Mouse (Mus musculus) layer of hippocampus, postnatal 10 days (tissue): ENCODE results near the gene Il4ra. TPM values are rescaled to one million over a fixed set of nuclear protein-coding genes. Genes with fewer than 3 reads are reported as not detected.

Experiments
- DNase-seq, 2 experiments: peaks; one replicate each; pipeline ENCODE4 v3.0.0; 2021; ENCODE audit warnings: low spot score in 2 of 2
- total RNA-seq, 2 experiments: library from RNA; stranded (reverse); gene quantifications; 2 replicates each; pipeline ENCODE4 v1.2.3; 2021

Il4ra gene
- total RNA-seq, 2 experiments from 2014 or later: 4.0 to 8.3 TPM

GRCm38 (mm10) chr7:125597516-125598347, 45.8 kb downstream of the Il4ra start:
- no peak for DNase-seq

DNA sequence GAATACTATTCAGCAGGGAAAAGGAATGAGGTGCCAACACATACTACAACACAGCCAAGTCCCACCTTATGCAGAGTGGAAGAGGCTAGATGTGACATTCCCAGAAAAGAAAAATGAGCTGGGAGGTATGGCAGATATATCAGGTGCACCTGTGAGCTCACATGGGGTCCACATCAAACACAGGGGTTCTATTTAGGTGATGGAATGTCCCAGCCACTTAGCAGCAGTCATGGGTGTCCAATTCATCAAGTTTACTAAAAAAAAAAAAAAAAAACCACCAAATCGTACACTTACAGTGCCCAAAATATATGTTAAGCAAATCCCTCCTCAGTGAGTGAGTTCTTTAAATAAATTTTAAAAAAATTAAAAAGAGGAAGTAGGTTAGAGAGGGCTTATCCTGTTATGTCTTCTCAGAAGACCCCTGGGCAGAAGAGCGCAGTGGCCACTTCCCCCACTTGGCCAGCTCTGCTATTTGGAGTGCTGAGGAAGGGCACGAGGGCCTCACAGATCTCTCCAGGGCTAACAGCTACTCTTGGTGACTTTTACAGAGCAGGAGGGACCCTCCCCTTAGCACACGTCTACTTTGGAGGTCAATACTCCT, 47.6 kb downstream of the Il4ra start:
- no peak for DNase-seq

DNA sequence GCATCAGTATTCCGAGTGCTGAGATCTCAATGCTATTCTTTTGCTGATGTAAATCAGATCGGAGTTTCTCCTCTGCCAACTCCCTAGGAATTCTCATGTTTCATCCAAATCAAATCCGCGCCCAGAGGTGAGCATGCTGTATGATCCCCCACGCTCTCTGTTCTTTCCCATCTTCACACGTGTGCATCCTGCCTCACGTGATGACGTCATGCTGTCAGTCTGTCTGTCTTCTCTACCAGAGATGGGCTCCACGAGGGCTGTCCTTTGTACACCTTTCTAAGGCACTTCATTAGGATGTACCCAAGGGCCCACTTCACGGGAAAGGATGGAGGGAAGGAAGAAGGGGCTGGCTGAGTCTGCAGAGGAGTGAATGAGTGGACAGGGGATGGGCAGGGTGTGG, 48.2 kb downstream of the Il4ra start:
- no peak for DNase-seq

GRCm38 (mm10) chr7:125600612-125601279, 48.8 kb downstream of the Il4ra start:
- DNase-seq: no peak

DNA sequence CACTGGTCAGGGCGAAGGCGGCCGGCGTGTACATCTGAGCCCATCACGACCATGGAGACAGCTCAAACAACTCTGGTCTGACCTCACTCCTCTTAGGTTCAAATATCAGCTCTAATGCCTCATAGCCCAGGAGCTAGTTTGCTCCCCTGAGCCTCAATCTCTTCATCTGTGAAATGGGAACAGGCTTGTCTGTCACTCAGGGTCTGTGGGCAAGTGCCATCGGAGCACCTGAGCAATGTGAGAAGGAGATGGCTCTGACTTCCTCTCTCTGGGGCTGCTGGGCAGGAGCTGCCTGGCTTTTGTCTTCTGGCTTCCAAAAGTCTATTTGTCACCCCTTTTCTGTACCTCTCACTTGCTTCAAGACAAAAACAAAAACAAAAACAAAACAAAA, 49.4 kb downstream of the Il4ra start:
- DNase-seq: no peak

DNA sequence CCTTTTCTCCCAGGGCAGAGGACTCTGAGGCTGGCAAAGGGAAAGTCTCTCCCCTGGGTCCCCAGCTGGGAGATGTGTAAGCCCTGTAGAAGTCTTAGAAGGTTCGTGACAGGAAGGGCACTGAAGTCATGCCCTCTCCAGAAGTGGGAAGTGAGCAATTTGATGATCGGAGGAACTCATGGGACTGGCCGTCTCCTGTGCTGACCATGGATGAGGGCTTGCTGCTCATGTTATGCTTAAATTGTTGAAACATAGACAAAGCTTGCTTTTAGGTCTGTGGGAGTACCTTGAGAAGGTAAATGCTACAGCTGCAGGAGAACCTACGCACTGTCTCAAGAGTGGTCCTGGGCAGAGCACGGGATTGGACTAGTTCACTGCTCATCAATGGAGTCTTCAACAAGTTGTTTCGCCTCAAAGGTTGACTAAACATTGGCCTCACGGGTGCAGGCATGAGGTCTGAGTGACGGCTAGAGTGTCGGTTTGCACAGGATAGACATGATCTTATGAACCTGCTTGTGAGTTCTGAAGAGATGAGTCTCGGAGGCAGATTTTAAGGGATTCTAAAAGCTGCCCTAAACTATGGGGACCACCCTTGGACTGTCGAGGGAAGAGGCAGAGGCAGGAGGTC, 50.0 kb downstream of the Il4ra start:
- DNase-seq: no peak

DNA sequence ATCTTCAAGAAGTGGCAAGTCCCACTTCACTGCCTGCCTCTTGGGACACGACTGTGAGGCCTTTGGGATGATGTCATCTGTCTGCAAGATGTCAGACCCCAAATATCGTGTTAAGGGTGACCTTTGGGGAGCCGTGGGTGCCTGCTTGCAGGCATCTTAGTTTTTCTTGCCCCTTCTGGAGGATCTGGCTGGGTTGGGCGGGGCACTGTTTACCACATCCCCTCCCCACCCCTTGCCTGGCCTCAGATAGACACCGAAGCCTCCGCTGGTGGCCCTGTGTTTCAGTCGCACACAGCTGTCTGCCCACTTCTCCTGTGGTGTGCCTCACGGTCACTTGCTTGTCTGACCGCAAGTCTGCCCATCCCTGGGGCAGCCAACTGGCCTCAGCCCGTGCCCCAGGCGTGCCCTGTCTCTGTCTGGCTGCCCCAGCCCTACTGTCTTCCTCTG, 51.3 kb downstream of the Il4ra start, which contains the start of gene Il21r:
TSS of gene Il21r (plus strand) at position 245 of the 447 bp plus-strand sequence.
- DNase-seq: no peak

DNA sequence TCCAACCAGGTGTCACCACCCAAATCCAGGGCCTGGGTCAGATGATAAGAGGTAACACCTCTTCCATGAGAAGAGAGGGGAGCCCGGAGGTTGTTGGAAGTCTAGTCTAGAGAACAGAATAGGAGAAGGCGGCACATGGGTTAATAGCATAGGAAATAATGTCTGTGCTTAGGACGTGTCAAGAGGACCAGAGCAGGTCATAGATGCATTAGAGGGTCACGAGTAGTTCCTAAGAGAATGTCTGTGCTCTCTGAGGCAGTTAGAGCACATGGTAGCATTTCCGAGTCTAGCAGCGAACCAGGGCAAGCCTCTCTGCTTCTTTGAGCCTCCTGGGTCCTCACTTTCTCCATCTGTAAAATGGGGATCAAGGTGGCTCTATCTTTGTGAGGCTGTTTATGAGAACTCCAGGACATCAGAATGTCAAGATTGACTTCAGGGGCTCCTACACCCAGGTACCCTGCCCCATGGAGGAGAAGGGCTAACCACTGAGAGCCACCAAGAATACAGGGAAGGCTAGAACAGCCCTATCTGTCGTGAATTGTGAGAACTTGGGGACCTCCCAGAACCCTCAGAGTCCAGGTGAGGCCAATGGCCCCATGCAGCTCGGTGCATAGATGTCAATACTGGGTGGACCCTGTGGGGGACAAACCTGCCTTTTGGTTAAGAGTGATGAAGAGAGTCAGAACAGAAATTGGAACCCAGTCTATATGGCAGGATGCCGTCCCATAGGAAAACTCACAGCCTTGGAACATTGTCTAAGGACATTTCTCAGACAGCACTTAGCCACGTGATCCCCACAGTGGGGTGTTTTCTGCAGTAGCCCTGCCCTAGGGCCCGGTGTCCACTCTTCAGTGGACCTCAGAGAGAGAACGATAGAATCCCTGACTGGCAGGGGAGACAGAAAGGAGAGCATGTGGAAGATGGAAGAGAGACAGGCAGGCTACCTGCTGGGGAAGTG, 52.7 kb downstream of the Il4ra start:
- DNase-seq: no peak

DNA sequence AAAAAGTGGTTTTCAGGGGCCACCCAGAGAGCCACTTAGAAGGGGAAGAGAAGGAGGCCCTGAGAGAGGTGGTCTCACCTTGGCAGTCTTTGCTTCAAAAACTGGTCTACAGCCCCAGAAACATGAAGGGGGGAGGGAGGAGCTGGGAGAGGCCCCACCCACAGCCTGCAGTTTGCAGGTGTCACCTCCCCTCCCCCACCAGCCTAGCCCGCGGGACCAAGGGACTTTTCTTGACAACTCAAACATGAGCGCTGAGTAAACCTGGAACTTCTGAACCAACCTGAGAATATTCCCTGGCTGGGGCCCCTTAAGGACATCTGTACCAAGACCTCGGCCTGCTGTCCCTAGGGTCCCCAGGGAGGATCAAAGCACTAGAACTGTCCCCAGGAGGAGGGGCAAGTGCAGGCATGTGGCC, 53.8 kb downstream of the Il4ra start:
- DNase-seq: no peak

DNA sequence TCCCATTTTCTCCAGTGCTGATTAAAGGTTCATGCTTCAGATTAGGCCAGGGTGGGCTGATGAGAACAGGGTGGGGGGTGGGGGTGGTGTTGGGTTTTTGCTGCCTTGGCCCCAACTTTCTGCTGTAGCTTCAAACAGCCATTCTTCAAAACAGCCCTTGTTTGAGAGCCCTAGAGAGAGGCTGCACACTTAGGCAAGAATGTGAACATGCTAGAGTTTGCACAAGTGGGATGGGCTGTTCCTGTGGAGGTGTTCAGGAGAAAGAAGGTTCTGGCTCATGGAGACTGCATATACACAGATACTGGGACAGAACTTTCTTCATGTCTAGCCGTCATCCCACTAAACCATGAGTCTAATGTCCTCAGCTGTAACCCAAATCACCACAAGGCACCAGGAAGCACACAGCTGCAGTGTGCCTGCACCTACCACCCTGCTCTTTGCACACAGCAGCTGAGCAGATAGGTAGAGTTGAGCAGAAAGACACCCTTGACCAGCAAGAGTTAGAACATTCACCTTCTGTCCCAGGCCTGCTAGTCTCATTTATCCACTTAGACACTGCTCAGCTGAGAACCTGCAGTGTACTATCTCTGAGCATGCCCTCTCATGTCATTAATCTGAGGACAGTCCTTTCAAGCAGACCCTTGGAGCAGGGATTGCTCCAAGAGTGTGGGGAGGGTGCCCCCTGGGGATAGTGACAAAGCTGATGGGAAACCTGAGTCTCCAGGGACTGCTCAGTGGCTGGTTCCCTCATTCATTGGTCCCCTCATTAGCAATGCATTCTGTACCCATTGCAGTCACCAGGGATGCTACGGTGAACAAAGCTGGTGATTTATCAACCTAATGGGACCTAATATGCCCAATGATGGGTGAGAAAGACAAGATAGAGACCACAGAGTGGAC, 54.6 kb downstream of the Il4ra start:
- DNase-seq: no peak

GRCm38 (mm10) chr7:125607384-125608182, 55.7 kb downstream of the Il4ra start:
- no peak for DNase-seq

GRCm38 (mm10) chr7:125608183-125608688, 56.3 kb downstream of the Il4ra start:
- DNase-seq: no peak

DNA sequence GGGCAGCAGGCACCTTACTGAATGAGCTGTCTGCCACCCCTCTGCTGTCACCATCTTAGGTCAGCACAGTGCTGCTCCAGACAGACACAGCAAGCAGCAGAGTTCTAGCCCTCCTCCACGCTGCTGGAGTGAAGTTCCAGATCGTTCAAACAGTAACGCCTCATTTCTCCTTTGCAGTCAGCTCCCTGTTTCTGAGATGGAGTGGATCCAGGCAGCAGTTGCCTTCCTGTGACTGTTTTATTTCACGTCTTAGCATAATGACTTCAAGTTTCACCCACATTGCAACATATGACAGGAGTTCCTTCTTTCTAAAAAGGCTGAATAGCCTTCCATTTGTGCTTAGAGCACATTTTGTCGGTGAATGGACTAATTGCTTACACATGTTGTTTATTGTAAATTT, 61.7 kb downstream of the Il4ra start:
- DNase-seq: no peak

DNA sequence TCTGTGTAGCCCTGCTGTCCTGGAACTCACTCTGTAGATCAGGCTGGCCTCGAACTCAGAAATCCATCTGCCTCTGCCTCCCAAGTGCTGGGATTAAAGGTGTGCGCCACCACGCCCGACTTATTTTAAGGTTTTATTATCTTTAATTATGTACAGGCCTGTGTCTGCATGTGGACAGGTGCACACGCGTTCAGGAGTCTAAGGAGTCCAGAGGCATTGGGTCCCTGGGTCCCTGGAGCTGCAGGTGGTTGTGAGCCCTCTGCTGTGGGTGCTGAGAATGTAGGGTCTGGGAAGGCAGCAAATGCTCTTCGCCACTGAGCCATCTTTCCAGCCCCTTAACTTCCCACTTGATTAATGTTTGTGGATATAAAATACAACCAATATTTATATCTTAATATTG, 63.5 kb downstream of the Il4ra start:
- no peak for DNase-seq

- no peak for DNase-seq
These were observed 66.1 kb downstream of the Il4ra start for GRCm38 (mm10) chr7:125618016-125618415.

GRCm38 (mm10) chr7:125620077-125620476, 68.2 kb downstream of the Il4ra start:
- no peak for DNase-seq

DNA sequence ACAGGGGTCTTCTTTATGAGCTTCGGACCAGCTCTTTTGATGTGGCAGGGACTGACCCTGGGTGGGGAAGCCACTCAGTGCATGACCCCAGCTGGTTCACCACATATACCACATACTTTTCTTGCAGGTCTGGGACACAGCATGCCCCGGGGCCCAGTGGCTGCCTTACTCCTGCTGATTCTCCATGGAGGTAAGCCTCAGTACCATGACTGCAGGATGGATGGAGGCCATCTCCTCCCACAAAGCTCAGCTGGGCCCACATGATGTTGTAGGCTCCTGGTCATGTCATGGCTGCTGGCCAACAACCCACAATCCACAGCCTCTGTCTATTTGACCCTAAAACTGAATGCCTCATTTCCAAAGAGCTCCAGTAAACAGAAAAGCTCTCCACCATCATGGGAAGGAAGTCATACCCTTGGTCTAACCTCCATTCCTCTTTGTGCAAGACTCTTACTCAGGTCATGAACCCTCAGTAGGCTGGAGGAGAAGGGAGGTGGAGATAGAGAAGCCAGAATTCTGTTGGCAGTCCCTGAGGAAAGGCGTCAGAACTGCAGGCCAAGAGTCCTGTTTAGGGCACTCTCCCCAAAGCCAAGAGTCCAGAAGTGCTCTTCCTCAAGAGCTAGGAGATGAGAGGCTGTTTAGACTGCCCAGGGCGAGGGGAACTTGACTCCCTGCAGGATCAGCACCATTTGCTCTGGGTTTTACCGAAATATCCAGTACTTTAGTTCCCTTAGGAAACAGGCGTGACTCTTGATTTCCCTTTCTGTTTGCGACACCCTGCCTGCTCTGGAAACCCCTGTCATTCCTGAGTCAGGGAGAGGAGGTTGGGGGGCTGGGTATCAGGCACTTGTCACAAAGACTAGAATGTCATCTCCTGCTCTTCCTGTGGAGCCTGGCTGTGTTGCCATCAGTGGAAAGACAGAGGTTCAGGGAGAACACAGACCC, 71.1 kb downstream of the Il4ra start:
- no peak for DNase-seq
